Mouse (Mus musculus): ENCODE data around the gene Mmp11. TPM values are rescaled to one million over a fixed set of nuclear protein-coding genes. Genes with fewer than 3 reads are reported as not detected.

Gene Mmp11
- polyA plus RNA-seq, 1 experiment, result 7.5 TPM

GRCm38 (mm10) chr10:75942736-75943477, 6.6 kb upstream of the Mmp11 start, which contains the start of gene Vpreb3:
Gene Vpreb3, plus strand, starts transcription at chr10:75943057.
- H3K4me3 ChIP-seq (ENCODE audit: control insufficient read depth, low read depth, low read length), result no peak within 1 kb of the TSS
- H3K27me3 ChIP-seq (ENCODE audit: control insufficient read depth, insufficient read depth, low read length), result no peaks in the 10 kb centered on the region
- peak within 1 kb of the TSS; percentile 24 for H3K27ac ChIP-seq (ENCODE audit: control insufficient read depth, insufficient read depth, low read depth, low read length)
- H3K36me3 ChIP-seq (ENCODE audit: control insufficient read depth, insufficient read depth, low read length), result no peaks in the 10 kb centered on the region
- no peaks in the 10 kb centered on the region for H3K4me1 ChIP-seq (ENCODE audit: control insufficient read depth, insufficient read depth, low read length)
- no peak for TF ChIP-seq POLR2A (IDR thresholded peaks at IDR 0.05; ENCODE audit: control insufficient read depth, low read depth, low read length)
- no peak for TF ChIP-seq CTCF (IDR thresholded peaks at IDR 0.05; ENCODE audit: control insufficient read depth, insufficient read depth, insufficient replicate concordance, low read depth, low read length)

GRCm38 (mm10) chr10:75941042-75941824, 4.9 kb upstream of the Mmp11 start:
- TF ChIP-seq POLR2A (IDR thresholded peaks at IDR 0.05; ENCODE audit: control insufficient read depth, low read depth, low read length), result no peak
- H3K4me3 ChIP-seq (ENCODE audit: control insufficient read depth, low read depth, low read length), result no peak overlapping the region
- no peaks in the 10 kb centered on the region for H3K27me3 ChIP-seq (ENCODE audit: control insufficient read depth, insufficient read depth, low read length)
- H3K36me3 ChIP-seq (ENCODE audit: control insufficient read depth, insufficient read depth, low read length), result no peaks in the 10 kb centered on the region
- H3K27ac ChIP-seq (ENCODE audit: control insufficient read depth, insufficient read depth, low read depth, low read length), result no peak overlapping the region
- H3K4me1 ChIP-seq (ENCODE audit: control insufficient read depth, insufficient read depth, low read length), result peaks cover under 1% of the 10 kb centered on the region; the same call in 1 of the 2 replicates

GRCm38 (mm10) chr10:75940520-75940919, 4.2 kb upstream of the Mmp11 start, which contains the start of gene Gm867:
Gene Gm867, minus strand, starts transcription at chr10:75940672.
- no peak within 1 kb of the TSS for H3K4me3 ChIP-seq (ENCODE audit: control insufficient read depth, low read depth, low read length)
- TF ChIP-seq CTCF (IDR thresholded peaks at IDR 0.05; ENCODE audit: control insufficient read depth, insufficient read depth, insufficient replicate concordance, low read depth, low read length) (no peak), POLR2A (IDR thresholded peaks at IDR 0.05; ENCODE audit: control insufficient read depth, low read depth, low read length) (no peak)
- peaks cover 3% of the 10 kb centered on the region; the same call in 1 of the 2 replicates for H3K4me1 ChIP-seq (ENCODE audit: control insufficient read depth, insufficient read depth, low read length)
- no peaks in the 10 kb centered on the region for H3K36me3 ChIP-seq (ENCODE audit: control insufficient read depth, insufficient read depth, low read length)
- no peak within 1 kb of the TSS for H3K27ac ChIP-seq (ENCODE audit: control insufficient read depth, insufficient read depth, low read depth, low read length)
- H3K27me3 ChIP-seq (ENCODE audit: control insufficient read depth, insufficient read depth, low read length), result no peaks in the 10 kb centered on the region

GRCm38 (mm10) chr10:75939481-75940234, 3.4 kb upstream of the Mmp11 start:
- no peaks in the 10 kb centered on the region for H3K27me3 ChIP-seq (ENCODE audit: control insufficient read depth, insufficient read depth, low read length)
- H3K4me1 ChIP-seq (ENCODE audit: control insufficient read depth, insufficient read depth, low read length), result peaks cover 5% of the 10 kb centered on the region; the same call in 1 of the 2 replicates
- H3K27ac ChIP-seq (ENCODE audit: control insufficient read depth, insufficient read depth, low read depth, low read length), result no peak overlapping the region
- H3K36me3 ChIP-seq (ENCODE audit: control insufficient read depth, insufficient read depth, low read length), result no peaks in the 10 kb centered on the region
- TF ChIP-seq POLR2A (IDR thresholded peaks at IDR 0.05; ENCODE audit: control insufficient read depth, low read depth, low read length) (no peak), CTCF (IDR thresholded peaks at IDR 0.05; ENCODE audit: control insufficient read depth, insufficient read depth, insufficient replicate concordance, low read depth, low read length) (no peak)
- H3K4me3 ChIP-seq (ENCODE audit: control insufficient read depth, low read depth, low read length), result no peak overlapping the region

GRCm38 (mm10) chr10:75937851-75938643, 1.8 kb upstream of the Mmp11 start:
- H3K27ac ChIP-seq (ENCODE audit: control insufficient read depth, insufficient read depth, low read depth, low read length), result peak overlapping the region; percentile 86

GRCm38 (mm10) chr10:75936909-75937667, 792 bp upstream of the Mmp11 start:
- Histone ChIP-seq H3K36me3 (ENCODE audit: control insufficient read depth, insufficient read depth, low read length) (no peaks in the 10 kb centered on the region), H3K27ac (ENCODE audit: control insufficient read depth, insufficient read depth, low read depth, low read length) (peak overlapping the region; percentile 68), H3K4me3 (ENCODE audit: control insufficient read depth, low read depth, low read length) (peak overlapping the region; percentile 10; the same call in 1 of the 2 replicates), H3K27me3 (ENCODE audit: control insufficient read depth, insufficient read depth, low read length) (no peaks in the 10 kb centered on the region), H3K4me1 (ENCODE audit: control insufficient read depth, insufficient read depth, low read length) (peaks cover 14% of the 10 kb centered on the region)
- 0 out of 2 replicates have a peak, but pooled peaks have one; percentile 5 for TF ChIP-seq CTCF (IDR thresholded peaks at IDR 0.05; ENCODE audit: control insufficient read depth, insufficient read depth, insufficient replicate concordance, low read depth, low read length)
- TF ChIP-seq POLR2A (IDR thresholded peaks at IDR 0.05; ENCODE audit: control insufficient read depth, low read depth, low read length), result 0 out of 2 replicates have a peak, but pooled peaks have one; percentile 29

More at GRCm38 (mm10) chr10:75937851-75938643, 1.8 kb upstream of the Mmp11 start:
- TF ChIP-seq CTCF (IDR thresholded peaks at IDR 0.05; ENCODE audit: control insufficient read depth, insufficient read depth, insufficient replicate concordance, low read depth, low read length) (no peak), POLR2A (IDR thresholded peaks at IDR 0.05; ENCODE audit: control insufficient read depth, low read depth, low read length) (no peak)
- Histone ChIP-seq H3K4me1 (ENCODE audit: control insufficient read depth, insufficient read depth, low read length) (peaks cover 6% of the 10 kb centered on the region), H3K27me3 (ENCODE audit: control insufficient read depth, insufficient read depth, low read length) (no peaks in the 10 kb centered on the region), H3K36me3 (ENCODE audit: control insufficient read depth, insufficient read depth, low read length) (no peaks in the 10 kb centered on the region), H3K4me3 (ENCODE audit: control insufficient read depth, low read depth, low read length) (no peak overlapping the region)
